Mouse (Mus musculus): Measurements from ENCODE around the gene Olfr26.
"Not testable (repeated sequence)": the region's sequence is repeated elsewhere in the genome, so short reads cannot be mapped to it uniquely, and the experiment has no call there.

The Olfr26 gene

GRCm38 (mm10) chr9:38854760-38855159 lies at the start of gene Olfr26:
Gene Olfr26, plus strand, starts transcription at chr9:38855060.
- in situ Hi-C loops (cut with MboI) = no loop called here

- in situ Hi-C loops (cut with MboI) = no loop called here
These were observed 49.2 kb upstream of the Olfr26 start for GRCm38 (mm10) chr9:38805696-38806095.

GRCm38 (mm10) chr9:38814314-38814713 lies 40.5 kb upstream of the Olfr26 start, which contains the start of gene Olfr922:
Gene Olfr922, plus strand, starts transcription at chr9:38814614.
- in situ Hi-C loops (cut with MboI) = no loop called here

GRCm38 (mm10) chr9:38815458-38815986 lies 39.3 kb upstream of the Olfr26 start:
- in situ Hi-C loops (cut with MboI) = no loop called here

GRCm38 (mm10) chr9:38826245-38826644 lies 28.6 kb upstream of the Olfr26 start, which contains the start of gene Olfr923:
Gene Olfr923, plus strand, starts transcription at chr9:38826545.
- in situ Hi-C loops (cut with MboI) = no loop called here

GRCm38 (mm10) chr9:38833027-38833426 lies 21.8 kb upstream of the Olfr26 start:
- in situ Hi-C loops (cut with MboI) = no loop called here

GRCm38 (mm10) chr9:38844149-38844548 lies 10.7 kb upstream of the Olfr26 start, which contains the start of gene Olfr924:
Gene Olfr924, plus strand, starts transcription at chr9:38844449.
- in situ Hi-C loops (cut with MboI) = no loop called here

GRCm38 (mm10) chr9:38874880-38875279 lies 20.0 kb downstream of the Olfr26 start:
- in situ Hi-C loops (cut with MboI) = not testable (repeated sequence)

- in situ Hi-C loops (cut with MboI) = no loop called here
These were observed 22.0 kb downstream of the Olfr26 start, which contains the start of gene Olfr926 for GRCm38 (mm10) chr9:38876826-38877225. Gene Olfr926, plus strand, starts transcription at chr9:38877126.
